Mouse (Mus musculus): Measurements from ENCODE around the gene Spata31d1d.

Spata31d1d gene

GRCm38 (mm10) chr13:59676316-59677229 is 55.0 kb downstream of the Spata31d1d start:
- DNase-seq (ENCODE audit: low spot score in 2 of 2), result no peak
